Comparison of ENCODE assay signal across 9 mouse cellular contexts in the genomic region with DNA sequence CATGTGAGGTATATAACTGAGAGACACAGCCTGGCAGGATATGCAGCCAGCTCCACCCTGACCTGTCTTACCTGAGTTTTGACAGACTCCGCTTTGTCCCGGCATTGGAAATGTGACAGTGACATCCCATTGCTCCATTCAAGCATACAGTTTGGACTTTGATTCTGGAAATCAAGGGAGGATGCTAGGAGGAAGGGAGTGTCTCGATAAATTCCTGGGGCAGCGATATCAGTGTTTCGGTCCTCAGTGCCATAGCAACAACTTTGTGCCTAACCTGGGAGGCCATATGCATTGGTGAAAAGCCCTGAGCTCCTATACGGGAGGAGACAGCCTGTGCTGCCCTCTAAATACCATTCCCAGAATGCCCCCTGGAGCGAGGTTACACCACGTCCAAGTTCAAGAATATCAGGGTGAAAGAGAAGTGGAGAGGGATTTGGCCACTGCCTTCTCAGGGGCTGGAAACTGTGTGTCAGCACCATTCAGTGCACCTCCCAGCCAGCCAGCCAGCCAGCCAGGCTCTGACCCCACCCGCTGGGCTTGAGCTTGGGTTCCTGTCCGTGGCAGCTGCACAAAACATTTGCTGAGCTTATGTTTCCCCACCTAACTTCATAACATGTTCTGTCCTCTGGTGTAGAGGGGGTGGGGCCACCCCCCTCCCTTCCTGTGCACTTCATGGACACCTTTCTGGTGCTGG.
DNase-seq lines count a peak whose midpoint lies in the region; ATAC-seq and TF ChIP-seq lines count a peak whose summit lies in the region.
"Had no signal": no experiment of that assay in that cellular context is flagged by ENCODE, and none has a peak within 500 bp of the region (broad histone marks: within the 10 kb centered on the region; RNA-seq: fewer than 3 reads in every experiment).

No protein-coding gene starts in this region.

- WGBS in lung, embryonic 16.5 days: 67% methylated on average over 10 of the region's 10 CpGs
- 87% methylated on average over 10 of the region's 10 CpGs for WGBS in forebrain, embryonic 11.5 days
- WGBS in cerebellum, adult 2 months: 81% methylated on average over 10 of the region's 10 CpGs

- H3K4me1 ChIP-seq in G1E (ENCODE audit: insufficient read depth, low read depth, low read length): peaks cover 86% of the 10 kb centered on the region
- H3K4me1 ChIP-seq in lung, embryonic 16.5 days (replicated peaks; ENCODE audit: control insufficient read depth, insufficient read depth, low read length): peaks cover 38% of the 10 kb centered on the region
- no peaks in the 10 kb centered on the region for H3K4me1 ChIP-seq in forebrain, embryonic 11.5 days (replicated peaks; ENCODE audit: control insufficient read depth, insufficient read depth, low read length)
- H3K4me1 ChIP-seq in cerebellum, adult 2 months (ENCODE audit: control insufficient read depth, insufficient read depth, low read length): no peaks in the 10 kb centered on the region

- H3K4me3 ChIP-seq in G1E (ENCODE audit: low read depth, low read length): peak overlapping the region; percentile 36; the same call in 1 of the 2 replicates
- H3K4me3 ChIP-seq in lung, embryonic 16.5 days (ENCODE audit: low read length): no peak overlapping the region
- H3K4me3 ChIP-seq in forebrain, embryonic 11.5 days (ENCODE audit: low read depth, low read length): no peak overlapping the region
- no peak overlapping the region for H3K4me3 ChIP-seq in cerebellum, adult 2 months (replicated peaks; ENCODE audit: insufficient read depth, low read depth, low read length)
- H3K4me3 ChIP-seq: hindbrain, embryonic 15.5 days had no signal

- no peak for TF ChIP-seq POLR2A in cerebellum, adult 2 months (IDR thresholded peaks at IDR 0.05; ENCODE audit: borderline replicate concordance, insufficient read depth, low read length)

- H3K4me2 ChIP-seq in lung, embryonic 16.5 days (ENCODE audit: low read depth, low read length): no peak overlapping the region
- no peak overlapping the region for H3K4me2 ChIP-seq in forebrain, embryonic 11.5 days (ENCODE audit: low read depth, low read length, severe bottlenecking)
- H3K4me2 ChIP-seq: hindbrain, embryonic 15.5 days had no signal

- no peaks in the 10 kb centered on the region for H3K9me3 ChIP-seq in G1E (replicated peaks)
- H3K9me3 ChIP-seq in lung, embryonic 16.5 days (ENCODE audit: control insufficient read depth, low read length): no peaks in the 10 kb centered on the region
- H3K9me3 ChIP-seq in forebrain, embryonic 11.5 days (ENCODE audit: control insufficient read depth, low read length): no peaks in the 10 kb centered on the region
- H3K9me3 ChIP-seq: hindbrain, embryonic 15.5 days had no signal

- peaks cover 30% of the 10 kb centered on the region for H3K36me3 ChIP-seq in G1E (replicated peaks)
- no peaks in the 10 kb centered on the region for H3K36me3 ChIP-seq in lung, embryonic 16.5 days (ENCODE audit: control insufficient read depth, insufficient read depth, low read length)
- no peaks in the 10 kb centered on the region for H3K36me3 ChIP-seq in forebrain, embryonic 11.5 days (ENCODE audit: control insufficient read depth, insufficient read depth, low read length)
- H3K36me3 ChIP-seq: hindbrain, embryonic 15.5 days had no signal

- no peak for DNase-seq in G1E (ENCODE audit: low spot score)
- peak; percentile 88 for DNase-seq in gastrocnemius, postnatal 14 days
- peak; percentile 75 for DNase-seq in kidney, adult 9 months
- no peak for DNase-seq in frontal cortex, adult 2 months (ENCODE audit: extremely low spot score in 1 of 2, low spot score in 1 of 2)
- DNase-seq in layer of hippocampus, postnatal 25 days (ENCODE audit: extremely low spot score in 1 of 2, low spot score in 1 of 2): no peak
- no peak for DNase-seq in forebrain, embryonic 11.5 days (ENCODE audit: low spot score)
- DNase-seq in cerebellum, adult 2 months: no peak

- ATAC-seq in G1E (ENCODE audit: extremely low read depth, insufficient number of reproducible peaks, low FRiP score, poor library complexity, severe bottlenecking): no peak
- ATAC-seq in lung, embryonic 16.5 days (ENCODE audit: low read depth): no peak
- ATAC-seq in forebrain, embryonic 11.5 days (replicated peaks; ENCODE audit: low FRiP score): no peak

- no peaks in the 10 kb centered on the region for H3K27me3 ChIP-seq in G1E (ENCODE audit: insufficient read depth, low read length)
- H3K27me3 ChIP-seq in lung, embryonic 16.5 days (ENCODE audit: control insufficient read depth, insufficient read depth, low read depth, low read length): no peaks in the 10 kb centered on the region
- no peaks in the 10 kb centered on the region for H3K27me3 ChIP-seq in forebrain, embryonic 11.5 days (ENCODE audit: control insufficient read depth, insufficient read depth, low read length)
- no peaks in the 10 kb centered on the region for H3K27me3 ChIP-seq in cerebellum, adult 2 months (ENCODE audit: control insufficient read depth, insufficient read depth, low read length)
- H3K27me3 ChIP-seq: hindbrain, embryonic 15.5 days had no signal

- peak overlapping the region; percentile 52; the same call in 1 of the 2 replicates for H3K27ac ChIP-seq in lung, embryonic 16.5 days (ENCODE audit: low read length)
- no peak overlapping the region for H3K27ac ChIP-seq in forebrain, embryonic 11.5 days (ENCODE audit: low read depth, low read length)
- H3K27ac ChIP-seq in cerebellum, adult 2 months (ENCODE audit: insufficient read depth, low read length): no peak overlapping the region
- H3K27ac ChIP-seq: hindbrain, embryonic 15.5 days had no signal

- intact Hi-C loops in gastrocnemius, postnatal 14 days (cut with DNase I; ENCODE audit: low total_unique reads): no loop called here

- no peak for TF ChIP-seq CTCF in G1E (IDR thresholded peaks at IDR 0.05; ENCODE audit: low read depth, low read length)
- TF ChIP-seq CTCF in cerebellum, adult 2 months (IDR thresholded peaks at IDR 0.05; ENCODE audit: borderline replicate concordance, insufficient read depth, low read depth, low read length): no peak

- no peak overlapping the region for H3K9ac ChIP-seq in lung, embryonic 16.5 days (ENCODE audit: low read length)
- no peak overlapping the region for H3K9ac ChIP-seq in forebrain, embryonic 11.5 days (ENCODE audit: low read length)
- H3K9ac ChIP-seq: hindbrain, embryonic 15.5 days had no signal

Comparison
In these comparisons a context has a peak if more than half of its experiments do, and no peak if none do; other contexts are left out.
1. DNase-seq: peak in gastrocnemius, postnatal 14 days (single experiment) and kidney, adult 9 months (single experiment); none in G1E (single experiment), frontal cortex, adult 2 months (0 of 2), layer of hippocampus, postnatal 25 days (0 of 2), forebrain, embryonic 11.5 days (single experiment) and cerebellum, adult 2 months (0 of 2).